Mouse (Mus musculus): ENCODE data around the gene Tspan11.

DNA sequence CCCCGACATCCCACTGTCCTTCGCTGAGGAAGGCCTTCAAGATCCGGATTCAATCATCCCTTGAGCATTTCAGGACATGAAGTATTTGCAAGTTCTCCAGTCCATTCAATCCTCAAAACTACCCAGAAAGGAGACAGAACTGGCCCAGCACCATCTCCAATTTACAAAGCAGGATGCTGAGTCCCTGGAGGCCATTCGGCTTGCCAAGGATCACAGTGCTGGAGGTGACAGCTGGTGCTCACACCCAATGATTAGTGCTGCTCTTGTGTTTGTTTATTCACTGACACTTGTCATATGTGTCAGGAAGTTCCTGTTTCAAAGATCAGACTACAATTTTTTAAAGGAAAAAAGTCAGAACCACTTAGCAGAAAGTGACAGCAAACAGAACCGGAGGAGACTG is 14.3 kb downstream of the Tspan11 start:
- TF ChIP-seq HCFC1 (IDR thresholded peaks at IDR 0.05; ENCODE audit: borderline replicate concordance, insufficient read depth, low read length) = no peak
- no peak for TF ChIP-seq ZNF384 (IDR thresholded peaks at IDR 0.05; ENCODE audit: low read depth, low read length)

Measured in ES-E14 (cell line).